Mouse (Mus musculus): ENCODE results near the gene Olfr724.
"Not testable (repeated sequence)": the region's sequence is repeated elsewhere in the genome, so short reads cannot be mapped to it uniquely, and the experiment has no call there.

Gene Olfr724

GRCm38 (mm10) chr14:49963174-49963573 is at the start of gene Olfr724:
Gene Olfr724, minus strand, starts transcription at chr14:49963274.
- DNase-seq = not testable (repeated sequence)

- DNase-seq = no peak
Observed at GRCm38 (mm10) chr14:49955890-49956289, 7.2 kb downstream of the Olfr724 start.

GRCm38 (mm10) chr14:49931687-49932086 is 31.4 kb downstream of the Olfr724 start, which contains the start of gene Olfr723:
Gene Olfr723, minus strand, starts transcription at chr14:49931787.
- not testable (repeated sequence) for DNase-seq

Measured in lung, postnatal 36 days (tissue).